Mouse (Mus musculus) spleen, adult 2 months (tissue): ENCODE data around the gene Gng4.

Source experiments
- CTCF ChIP-seq: fragments of 200-500 bp; IDR thresholded peaks from 2 replicates; pipeline ENCODE4 v1.5.1; 2011; ENCODE audit warnings: mild to moderate bottlenecking, inconsistent platforms; ENCODE audit not compliant: insufficient read depth, insufficient read length, insufficient replicate concordance; ENCODE audit errors: extremely low read depth
- POLR2A ChIP-seq: fragments of 200-500 bp; IDR thresholded peaks from 2 replicates; pipeline ENCODE4 v1.6.1; 2011; ENCODE audit warnings: low read depth, low read length, inconsistent platforms

- TF ChIP-seq CTCF (no peak), POLR2A (no peak)
These were observed 61.2 kb downstream of the Gng4 start for GRCm38 (mm10) chr13:13845021-13845420.
